Mouse (Mus musculus) lung, postnatal 4 days (tissue): ENCODE measurements around the gene Tom1l2.

Experiments
- DNase-seq, 2 experiments: peaks; one replicate each; pipeline ENCODE4 v3.0.0; 2021

The Tom1l2 gene

DNA sequence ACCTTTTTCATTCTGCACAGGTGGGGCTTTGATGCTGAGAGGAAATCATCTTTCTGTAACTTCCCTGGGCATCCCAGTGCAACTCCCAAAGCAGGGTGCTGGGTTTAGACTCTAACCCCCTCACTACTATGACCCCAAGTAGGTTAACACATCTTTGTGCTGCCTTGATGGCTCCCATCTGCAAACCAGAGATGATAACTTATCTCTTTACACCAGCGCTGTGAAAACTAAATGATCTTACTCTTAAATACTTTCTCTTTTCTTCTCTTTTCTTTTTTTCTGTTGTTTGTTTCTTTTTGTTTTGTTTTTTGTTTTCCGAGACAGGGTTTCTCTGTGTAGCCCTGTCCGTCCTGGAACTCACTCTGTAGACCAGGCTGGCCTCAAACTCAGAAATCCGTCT is 6.8 kb downstream of the Tom1l2 start:
- no peak for DNase-seq

DNA sequence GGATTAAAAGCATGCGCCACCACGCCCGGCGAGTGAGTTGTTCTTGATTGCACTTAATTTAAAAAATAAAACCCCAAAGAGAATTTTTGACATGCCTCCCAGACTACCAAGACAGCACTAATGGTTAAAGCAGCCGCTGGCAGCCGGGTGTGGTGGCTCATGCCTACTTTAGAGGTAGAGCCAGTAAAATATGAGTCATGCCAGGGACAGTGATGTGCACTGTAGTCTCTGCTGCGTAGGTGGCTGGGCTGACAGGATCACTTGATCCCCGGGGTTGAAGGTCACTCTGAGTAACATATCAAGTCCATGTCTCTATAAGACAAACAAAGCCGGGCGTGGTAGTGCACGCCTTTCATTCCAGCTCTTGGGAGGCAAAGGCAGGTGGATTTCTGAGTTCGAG is 13.3 kb downstream of the Tom1l2 start:
- DNase-seq: no peak

DNA sequence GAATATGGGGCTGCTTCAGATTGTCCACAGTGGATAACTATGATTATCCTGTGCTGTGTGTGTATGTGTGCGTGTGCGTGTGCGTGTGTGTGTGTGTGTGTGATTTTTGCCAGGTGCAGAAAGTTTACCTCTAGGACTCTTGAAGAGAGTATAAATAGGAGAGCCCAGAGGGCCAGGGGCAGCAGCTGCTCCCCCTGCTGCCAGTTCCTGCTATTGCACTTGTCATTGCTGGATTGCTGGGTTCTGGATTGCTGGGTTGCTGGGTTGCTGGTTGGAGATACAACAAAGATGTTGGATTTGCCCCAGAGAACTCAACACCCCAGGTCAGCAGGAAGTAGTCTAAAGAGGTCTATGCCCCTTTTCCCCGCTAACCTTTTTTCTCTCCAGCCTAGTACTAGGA is 14.4 kb downstream of the Tom1l2 start:
- peak; percentile 53 to 71 for DNase-seq

DNA sequence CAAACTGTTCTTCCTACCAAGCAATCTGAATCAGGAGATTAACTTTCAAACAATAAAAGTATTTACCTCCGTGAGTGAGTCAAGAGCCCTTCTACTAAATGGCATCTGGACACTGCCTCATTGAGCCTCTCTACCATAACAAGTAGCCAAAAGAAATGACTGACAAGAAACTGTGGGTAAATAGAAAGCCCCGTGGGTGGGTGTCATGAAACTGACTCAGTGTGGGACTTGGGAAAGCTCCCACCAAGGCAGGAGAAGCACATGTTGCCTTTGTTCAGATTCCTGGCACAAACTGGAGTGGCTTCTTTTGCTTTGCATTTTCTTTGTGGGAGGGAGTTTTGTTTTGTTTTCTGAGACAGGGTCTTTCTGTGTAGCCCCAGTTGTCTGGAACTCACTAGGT is 16.9 kb downstream of the Tom1l2 start:
- DNase-seq: no peak

DNA sequence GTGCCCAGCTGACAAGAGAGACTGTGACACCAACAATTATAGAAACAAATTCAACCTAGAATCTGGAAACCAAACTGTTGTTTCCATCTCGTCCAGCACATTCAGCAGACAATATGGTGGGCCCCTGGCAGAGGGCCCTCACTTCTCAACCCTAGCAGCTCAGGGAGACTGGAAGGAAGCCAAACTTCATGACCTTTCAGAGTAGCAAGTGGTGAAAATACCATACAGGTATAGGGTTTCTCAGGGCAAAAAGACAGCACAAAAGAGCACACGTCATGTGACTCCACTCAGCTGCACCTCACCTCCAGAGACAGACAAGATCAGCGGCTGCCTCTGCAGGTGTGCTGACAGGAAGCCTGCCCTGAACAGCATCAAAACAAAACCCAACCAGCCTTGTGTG is 18.6 kb downstream of the Tom1l2 start:
- no peak for DNase-seq

DNA sequence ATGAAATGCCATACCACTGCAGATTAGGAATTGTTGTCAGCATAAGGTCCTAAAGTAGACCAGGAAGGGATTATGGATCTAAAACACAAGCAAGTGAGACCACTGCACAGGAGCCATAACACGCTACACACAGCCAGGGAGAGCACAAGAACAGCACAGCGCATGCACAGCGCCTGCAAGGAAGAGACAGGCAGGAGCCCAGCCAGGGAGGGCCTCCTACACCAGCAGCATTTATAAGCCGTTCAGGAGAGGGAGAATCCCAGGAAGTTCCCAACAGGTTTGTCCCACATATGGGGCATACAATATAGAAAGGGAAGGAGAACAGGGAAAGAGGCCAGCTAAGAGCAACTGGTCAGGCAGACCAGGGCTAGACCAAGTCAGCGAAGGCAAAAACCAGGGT is 19.2 kb downstream of the Tom1l2 start:
- no peak for DNase-seq

DNA sequence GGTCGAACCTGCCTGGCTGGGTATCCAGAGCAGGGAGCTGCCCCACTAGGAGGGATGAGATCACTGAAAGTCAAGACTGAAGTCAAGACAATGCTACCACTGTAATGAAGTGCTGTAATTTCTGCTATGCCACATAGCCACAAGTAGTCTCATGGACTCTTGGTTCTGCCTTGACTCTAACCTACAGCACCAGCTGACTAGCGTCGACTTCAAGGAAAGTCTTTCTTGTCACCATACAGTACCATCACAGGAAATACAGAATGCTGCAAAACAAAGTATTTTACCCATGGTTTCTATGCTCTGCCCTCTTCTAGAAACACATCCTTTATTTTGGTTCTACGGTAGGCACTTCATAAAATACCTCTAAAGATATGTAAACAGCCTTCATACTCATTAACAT is 22.2 kb downstream of the Tom1l2 start:
- no peak for DNase-seq

DNA sequence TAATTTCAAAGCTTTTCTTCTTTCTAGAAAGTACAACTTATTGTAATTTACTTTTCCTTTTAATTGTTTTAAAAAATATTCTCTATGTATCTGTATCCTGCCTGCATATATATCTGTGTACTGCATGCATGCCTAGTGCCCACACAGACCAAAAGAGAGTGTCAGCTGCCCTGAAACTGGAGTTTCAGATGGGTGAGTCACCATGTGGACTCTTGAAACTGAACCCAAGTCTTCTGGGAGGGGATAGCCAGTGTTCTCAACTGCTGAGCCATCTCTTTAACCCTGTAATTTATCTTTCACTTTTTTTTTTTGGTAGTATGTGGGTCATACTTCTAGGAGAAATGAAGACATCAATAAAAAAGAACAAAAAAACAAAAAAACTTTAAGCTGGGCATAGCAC is 29.0 kb downstream of the Tom1l2 start:
- no peak for DNase-seq

DNA sequence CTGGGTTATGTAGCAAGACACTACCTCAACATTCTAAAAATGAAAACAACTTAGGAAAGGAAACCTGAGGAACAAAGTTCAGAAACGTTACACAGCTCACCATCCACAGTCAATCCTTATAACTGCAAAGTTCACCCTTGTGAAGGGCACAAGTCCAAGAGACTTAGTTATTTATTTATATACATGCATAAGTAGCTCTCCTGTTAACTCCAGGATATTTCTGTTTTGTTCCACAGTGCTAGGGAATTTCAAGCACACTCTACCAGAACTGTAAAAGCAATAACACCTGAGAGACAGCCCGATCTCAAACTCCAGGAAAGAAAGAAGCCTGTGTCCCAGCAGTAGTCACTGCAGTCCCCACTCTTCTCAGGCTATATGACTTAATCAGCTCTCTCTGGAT is 31.3 kb downstream of the Tom1l2 start:
- no peak for DNase-seq

DNA sequence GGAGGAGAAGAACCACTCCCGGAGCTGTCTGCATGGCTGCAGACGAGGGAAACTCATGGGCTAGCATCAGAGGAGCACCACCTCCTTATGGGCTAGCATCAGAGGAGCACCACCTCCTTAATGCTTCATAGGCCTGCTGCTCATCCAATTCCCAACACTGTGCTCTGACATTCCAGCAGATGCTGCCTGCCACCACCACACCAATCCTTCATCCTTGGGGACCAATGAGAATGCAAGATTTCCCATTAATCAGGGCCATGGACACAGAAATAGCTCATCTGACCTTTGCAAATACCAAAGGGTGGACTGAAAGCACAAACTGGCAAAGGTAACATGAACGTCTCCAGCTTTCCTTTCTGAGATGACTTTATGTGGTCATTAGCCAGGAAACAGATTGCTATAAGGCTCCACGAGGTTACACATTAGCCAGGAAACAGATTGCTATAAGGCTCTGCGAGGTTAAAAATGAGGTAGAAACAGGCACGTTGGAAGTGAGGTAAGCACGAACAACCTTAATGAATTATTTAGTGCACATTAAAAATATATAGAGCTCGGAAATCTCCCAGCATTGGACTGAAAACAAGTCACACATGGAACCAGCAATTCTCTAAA is 32.2 kb downstream of the Tom1l2 start:
- DNase-seq: no peak

DNA sequence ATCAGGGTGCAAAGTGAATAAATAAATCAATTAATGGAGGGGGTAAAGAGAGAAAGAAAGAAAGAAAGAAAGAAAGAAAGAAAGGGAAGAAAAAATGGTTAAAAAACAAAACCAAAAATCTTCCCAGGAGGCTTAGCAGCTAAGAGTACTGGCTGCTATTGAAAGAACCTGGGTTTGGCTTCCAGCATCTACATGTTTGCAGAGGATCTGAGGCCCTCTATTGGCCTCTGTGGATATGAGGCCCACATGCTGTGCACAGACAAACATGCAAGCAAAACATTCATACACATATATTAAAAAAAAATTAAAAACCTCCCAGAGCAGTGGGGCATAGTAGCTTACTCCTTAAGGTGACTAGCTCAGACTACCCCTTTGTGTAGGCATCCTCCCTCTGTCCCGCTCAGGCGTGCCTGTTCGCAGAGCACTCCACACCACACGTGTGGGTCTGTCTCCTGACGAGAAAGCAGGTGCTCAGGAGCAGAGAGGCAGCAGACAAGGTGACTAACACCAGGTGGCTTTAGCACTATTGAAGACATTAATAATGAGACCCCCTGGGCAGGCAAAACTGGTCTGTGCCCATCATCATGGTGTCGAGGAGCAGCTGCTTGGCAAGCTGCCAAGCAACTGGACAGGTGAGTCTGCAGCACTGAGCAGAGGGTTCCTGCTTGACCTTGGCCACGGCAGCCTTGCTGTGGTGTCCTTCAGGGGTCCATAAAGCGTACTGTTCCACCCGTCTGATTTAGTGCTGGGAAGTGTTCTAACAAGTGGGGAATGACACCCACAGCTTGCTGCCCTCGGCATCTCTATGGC is 33.2 kb downstream of the Tom1l2 start:
- no peak for DNase-seq

DNA sequence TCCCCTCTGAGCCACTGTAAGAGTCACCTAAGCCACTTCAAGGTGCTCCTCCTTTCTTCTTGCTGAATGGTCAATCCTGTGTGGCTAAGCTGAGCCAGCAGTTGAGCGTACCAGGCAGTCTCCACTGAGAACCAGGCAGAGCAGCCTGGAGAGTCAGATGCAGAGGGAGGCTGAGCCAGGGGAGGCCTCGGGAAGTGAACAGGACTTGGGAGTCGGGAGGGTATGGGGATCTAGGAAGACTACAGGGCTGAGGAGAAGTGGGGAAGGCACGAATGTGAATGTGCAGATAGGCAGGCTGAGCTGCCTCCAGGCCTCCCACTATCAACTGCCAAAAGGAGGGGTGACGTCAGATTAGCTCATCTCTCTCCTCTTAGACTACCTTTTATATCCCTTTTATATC is 34.0 kb downstream of the Tom1l2 start:
- DNase-seq: no peak

DNA sequence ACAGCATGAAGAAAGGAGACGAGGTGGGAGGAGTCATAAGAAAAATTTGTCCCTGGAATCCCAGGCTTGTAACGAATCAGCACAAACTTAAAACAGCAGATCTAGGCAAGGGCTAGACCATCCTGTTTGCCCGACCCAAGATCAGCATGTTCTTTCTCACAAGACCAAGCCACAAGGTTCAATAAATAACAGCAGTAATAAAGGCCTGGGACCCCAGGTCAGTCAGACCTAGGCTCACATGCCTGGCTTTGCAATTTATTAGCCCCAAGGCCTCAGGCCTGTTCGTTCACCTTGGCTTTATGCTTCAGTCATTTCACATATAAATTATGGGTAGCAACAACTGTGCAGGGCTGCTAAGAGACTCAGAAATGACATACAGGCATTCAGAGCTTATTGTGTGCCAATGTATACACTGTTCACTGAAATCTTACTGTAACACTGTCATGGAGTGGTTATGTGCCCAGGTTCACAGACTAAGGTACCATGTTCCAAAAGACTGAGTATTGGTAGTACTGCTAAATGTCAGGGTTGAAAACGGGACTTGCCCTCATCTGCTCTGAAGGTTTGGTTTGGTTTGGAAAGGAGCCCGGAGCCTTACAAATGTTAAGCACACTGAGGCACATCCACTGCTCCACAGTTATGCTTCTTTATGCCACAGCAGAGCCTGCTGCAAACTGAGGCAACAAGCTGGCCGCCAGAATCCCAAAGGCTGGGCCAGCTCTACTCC is 35.2 kb downstream of the Tom1l2 start:
- no peak for DNase-seq

DNA sequence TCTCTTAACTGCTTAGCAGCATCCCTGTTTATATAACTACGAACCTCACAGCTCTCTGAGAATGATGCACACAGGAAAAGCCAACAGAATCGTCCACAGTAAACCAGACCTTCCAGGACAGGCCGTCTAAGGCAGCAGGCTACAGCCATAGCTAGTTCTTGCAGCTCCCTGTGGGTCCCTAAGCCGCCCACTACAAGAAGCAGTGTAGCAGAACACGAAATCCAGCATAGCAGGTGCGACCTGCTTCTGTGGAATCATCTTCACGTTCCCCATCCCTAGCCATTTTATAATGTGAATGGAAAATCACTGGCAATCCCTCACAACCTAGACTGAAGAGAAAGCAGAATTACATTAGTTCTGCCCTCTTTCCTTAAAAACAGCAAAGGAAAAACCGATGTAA is 35.8 kb downstream of the Tom1l2 start:
- DNase-seq: no peak

DNA sequence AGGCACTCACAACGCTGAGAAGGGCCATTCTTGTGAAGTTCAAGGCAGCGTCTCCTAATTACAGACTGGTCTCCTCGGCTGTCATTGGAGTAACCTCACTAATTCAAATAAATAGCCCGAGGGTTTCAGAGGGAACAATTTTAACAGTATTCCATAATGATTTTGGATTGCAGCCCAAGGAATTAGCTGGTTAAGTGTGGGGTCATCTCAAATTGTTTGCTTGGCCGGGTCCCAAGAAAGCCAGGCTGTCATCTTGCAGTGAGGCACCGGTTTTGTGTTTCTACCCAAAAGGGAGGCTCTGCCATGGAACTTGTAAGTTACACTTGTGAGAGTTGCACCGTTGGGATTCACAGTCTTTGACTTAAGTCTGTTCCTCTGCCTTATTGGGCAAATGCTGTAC is 36.5 kb downstream of the Tom1l2 start:
- no peak for DNase-seq

DNA sequence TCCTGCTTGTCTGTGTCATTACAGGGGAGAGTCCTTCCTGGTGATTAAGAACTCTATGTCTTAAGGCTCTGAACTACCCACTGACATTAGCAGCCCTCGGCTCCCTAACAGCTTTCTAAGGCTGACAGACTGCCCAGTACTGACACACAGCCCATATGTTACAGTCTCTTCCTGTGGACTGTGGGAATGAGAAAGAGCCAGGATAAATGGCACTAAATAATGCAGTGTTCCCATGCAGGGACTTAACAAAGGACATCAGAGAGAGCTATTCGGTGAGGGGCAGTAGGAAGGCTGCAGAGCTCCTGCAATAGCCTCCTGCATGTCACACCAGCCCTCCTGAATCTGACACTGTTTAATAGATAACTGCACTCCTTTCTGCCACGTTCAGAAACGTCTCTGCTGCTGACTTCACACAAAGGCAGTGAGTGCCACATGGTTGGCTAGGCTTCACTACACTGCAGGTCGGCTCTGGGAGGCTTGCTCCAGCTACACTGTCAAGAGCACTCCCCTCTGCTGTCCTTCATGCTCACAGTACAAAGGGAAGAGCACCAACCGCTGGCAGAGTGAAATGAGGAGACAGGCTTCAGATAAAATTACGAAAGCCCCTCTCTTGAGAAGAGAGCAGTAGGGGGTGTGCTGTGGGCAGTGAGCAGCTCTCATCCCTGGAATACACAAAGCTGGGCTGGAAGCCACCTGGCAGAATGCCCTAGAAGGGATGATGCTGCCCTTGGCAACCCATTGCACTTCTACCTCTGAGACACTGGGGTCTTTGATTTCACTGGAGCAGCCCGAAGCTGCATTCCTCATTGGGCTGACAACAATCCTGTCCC is 41.5 kb downstream of the Tom1l2 start:
- DNase-seq: peak; percentile 76 to 88

DNA sequence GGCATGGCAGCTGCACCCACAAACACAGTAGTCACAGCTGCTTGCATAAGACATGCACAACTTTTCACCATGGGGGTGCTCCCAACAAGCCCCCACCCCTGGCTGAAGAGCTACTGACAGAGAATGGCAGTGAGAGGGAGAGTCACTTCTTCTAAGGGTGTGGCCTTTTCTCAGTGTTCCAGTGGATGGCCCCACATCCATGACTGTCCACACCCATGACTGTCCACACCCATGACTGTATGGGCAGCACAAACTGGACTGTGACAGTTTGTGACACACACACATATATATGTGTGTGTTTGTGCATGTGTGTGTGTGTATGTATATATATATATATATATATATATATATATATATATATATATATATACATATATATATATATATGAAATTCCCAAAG is 42.8 kb downstream of the Tom1l2 start:
- no peak for DNase-seq

DNA sequence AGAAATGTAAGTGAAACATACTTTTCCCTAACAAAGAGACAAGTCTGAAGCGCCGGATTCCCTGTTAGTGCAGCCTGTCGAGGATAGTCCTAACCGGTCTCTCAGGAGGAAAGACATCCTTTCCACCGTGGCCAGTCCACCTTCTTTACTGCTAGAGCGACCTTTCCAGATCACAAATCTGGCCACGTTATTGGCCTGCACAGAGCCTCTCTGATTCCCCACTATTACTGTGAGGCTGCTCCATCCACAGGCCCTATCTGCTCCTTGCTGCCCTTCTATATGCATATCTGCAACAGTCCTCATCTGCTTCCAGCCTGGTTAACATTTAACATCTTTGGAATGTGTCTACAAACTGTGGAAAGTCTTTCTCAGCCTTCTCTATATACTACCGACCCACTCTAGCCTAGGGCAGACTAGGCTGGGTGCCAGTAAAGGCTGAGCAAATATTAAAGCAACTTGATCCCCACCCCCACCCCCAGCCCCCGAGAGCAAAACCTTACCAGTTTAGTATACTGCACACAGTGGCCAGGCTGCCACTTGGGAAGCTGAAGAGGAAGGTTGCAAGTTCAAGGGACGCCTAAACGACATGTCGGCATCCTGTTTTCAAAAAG is 44.1 kb downstream of the Tom1l2 start:
- DNase-seq: peak; percentile 49 to 66

DNA sequence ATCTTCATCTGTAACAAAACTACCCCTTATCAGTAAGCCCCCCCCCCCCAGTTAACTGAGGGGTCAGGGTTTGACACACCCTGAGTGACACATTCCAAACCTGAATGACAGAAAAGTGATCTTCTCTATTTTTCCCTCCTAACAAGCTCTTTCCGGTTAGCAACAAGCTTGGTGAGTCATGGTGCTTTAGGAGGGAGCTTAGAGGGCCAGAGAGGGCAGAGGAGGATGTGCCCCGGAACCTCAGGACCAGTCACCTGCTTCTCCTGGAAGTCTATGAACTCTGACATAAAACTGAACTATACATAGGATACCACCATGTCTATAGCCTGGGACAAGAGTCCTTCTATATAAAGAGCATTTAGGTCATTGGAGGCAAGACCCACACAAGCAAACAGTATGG is 44.6 kb downstream of the Tom1l2 start:
- no peak for DNase-seq

DNA sequence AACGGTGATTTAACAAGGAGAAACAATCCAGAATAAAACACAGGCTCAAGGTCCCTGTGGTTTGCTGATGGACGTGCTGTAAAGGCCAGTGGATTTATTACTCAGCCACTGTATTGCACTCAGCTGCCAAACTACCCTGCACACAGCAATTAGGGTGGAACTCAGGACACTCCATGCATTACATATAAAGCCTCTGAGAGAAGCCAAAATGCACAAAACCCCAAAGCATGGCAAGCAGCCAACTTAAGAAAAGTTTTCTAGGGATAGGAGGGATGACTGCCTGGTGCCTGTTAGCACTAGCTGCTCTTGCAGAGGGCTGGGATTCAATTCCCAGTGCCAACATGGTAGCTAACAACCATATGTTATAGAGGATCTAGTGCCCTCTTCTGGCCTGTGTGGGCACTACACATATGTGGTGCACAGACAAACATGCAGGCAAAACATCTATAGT is 45.3 kb downstream of the Tom1l2 start:
- DNase-seq: peak in 1 of 2 experiments; percentile 41

DNA sequence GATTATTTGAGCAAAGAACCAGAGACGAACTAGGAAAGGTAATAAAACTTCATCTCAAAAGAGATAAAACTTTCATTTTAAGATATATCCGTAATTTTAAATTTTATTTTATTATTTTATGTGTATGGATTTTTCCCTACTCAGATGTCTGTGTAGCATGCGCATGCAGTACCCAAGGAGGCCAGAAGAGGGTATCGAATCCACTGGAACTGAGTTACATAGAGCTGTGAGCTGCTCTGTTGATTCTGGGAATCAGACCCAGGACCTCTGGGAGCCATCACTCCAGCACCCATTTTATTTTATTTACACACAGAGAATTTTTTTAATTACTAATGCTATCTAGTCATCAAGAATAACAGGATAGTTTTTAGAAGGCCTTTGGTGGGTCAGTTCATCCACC is 45.9 kb downstream of the Tom1l2 start:
- peak in 1 of 2 experiments; percentile 62 for DNase-seq

DNA sequence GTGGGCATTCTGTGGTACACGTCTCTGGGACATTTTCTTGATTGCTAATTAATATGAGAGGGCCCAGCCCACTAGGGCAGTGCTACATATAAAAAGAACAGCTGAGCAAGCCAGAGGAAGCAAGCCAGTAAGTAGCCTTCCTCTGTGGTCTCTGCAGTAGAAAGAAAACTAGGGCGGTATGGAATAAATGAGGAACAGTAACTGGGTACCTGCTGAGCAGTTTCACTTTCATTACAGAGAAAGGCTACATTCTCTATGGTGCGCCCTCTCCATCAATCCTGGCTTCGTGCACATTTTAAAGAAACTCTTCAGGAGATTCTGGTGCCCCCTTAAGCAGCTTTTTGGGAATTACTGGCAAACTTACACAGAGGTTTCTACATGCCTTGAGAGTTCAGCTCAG is 47.1 kb downstream of the Tom1l2 start:
- DNase-seq: no peak

DNA sequence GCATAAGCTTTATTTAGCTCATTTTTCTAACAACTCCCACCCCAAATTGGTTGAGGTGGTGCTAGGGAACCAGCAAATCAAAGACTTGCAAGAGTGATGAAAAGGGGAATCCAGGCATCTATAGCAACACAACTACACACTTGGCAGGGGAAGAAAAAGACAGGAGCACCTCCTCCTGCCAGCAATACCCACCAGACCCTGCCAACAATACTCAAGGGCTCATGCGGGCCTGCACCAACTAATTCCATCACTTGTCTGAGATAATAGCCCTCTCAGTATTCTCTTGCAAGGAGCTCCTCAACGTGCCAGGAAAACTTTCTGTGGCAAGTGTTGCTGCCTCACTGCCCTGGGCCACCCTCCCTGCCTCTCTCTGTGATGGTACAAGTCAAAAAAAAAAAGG is 49.2 kb downstream of the Tom1l2 start:
- no peak for DNase-seq
